Mouse (Mus musculus) adrenal gland, adult 2 months (tissue): ENCODE data around the gene Tent5b. TPM values are rescaled to one million over a fixed set of nuclear protein-coding genes. Genes with fewer than 3 reads are reported as not detected.
A peak's percentile ranks its signal among the peaks of the same experiment; 100 is the strongest.

Experiments
- DNase-seq: peaks from one replicate; pipeline ENCODE4 v3.0.0; 2021
- polyA plus RNA-seq: library from polyadenylated mRNA; depleted of rRNA; stranded (reverse); fragments of >200 nt; gene quantifications from 2 replicates; pipeline ENCODE4 v1.2.3, GENCODE M21; 2012
- total RNA-seq, 2 experiments: library from RNA; stranded (reverse); gene quantifications; 2 replicates each; pipeline ENCODE4 v1.2.3; 2021

Tent5b gene
- total and polyA plus RNA-seq, 3 experiments, result 1.7 to 14.7 (median 3.0) TPM

DNA sequence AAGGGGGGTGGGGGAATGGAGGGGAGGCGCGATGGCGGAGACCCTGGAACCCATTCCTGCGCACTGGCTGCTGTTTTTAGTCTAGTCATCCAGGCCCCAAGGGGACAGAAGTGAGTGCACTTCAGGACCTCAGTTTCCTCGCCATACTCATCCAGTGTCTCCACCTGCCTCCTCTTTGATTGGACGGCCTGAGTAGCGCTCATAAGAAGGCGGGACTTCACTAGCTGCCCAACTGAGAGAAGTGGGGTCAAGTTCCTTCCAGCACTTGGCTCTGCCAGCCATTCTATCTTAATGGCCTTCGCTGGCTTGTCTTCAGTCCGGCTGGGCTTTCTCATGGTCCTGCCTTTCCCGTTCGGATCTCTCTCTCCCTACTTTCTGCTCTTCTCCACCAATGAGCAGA is 10.8 kb upstream of the Tent5b start:
- peak; percentile 25 for DNase-seq

- DNase-seq, result no peak
Observed at GRCm38 (mm10) chr4:133471135-133471821, 8.7 kb upstream of the Tent5b start.

- DNase-seq, result no peak
Observed at GRCm38 (mm10) chr4:133473833-133474232, 6.1 kb upstream of the Tent5b start.

DNA sequence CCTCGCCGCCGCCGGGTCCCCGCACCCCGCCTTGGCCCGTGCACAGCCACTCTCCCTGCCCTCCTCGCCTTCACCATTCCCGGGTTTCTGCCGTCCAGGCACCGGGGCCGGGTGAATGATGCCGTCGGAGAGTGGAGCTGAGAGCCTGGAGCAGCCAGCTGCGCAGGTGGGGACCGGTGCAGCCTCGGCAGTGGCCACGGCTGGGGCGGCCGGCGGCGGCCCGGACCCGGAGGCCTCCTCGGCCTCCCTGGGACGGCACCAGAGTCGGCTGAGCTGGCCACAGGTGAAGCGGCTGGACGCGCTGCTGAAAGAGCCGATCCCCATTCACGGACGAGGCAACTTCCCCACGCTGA is 229 bp downstream of the Tent5b start:
- no peak for DNase-seq

- no peak for DNase-seq
Observed at GRCm38 (mm10) chr4:133480754-133481153, 822 bp downstream of the Tent5b start.

GRCm38 (mm10) chr4:133481488-133481887 is 1.6 kb downstream of the Tent5b start:
- DNase-seq, result peak; percentile 65

- peak; percentile 38 for DNase-seq
Observed at GRCm38 (mm10) chr4:133482479-133482878, 2.5 kb downstream of the Tent5b start.

GRCm38 (mm10) chr4:133484266-133485025 is 4.5 kb downstream of the Tent5b start:
- DNase-seq, result peak; percentile 34

DNA sequence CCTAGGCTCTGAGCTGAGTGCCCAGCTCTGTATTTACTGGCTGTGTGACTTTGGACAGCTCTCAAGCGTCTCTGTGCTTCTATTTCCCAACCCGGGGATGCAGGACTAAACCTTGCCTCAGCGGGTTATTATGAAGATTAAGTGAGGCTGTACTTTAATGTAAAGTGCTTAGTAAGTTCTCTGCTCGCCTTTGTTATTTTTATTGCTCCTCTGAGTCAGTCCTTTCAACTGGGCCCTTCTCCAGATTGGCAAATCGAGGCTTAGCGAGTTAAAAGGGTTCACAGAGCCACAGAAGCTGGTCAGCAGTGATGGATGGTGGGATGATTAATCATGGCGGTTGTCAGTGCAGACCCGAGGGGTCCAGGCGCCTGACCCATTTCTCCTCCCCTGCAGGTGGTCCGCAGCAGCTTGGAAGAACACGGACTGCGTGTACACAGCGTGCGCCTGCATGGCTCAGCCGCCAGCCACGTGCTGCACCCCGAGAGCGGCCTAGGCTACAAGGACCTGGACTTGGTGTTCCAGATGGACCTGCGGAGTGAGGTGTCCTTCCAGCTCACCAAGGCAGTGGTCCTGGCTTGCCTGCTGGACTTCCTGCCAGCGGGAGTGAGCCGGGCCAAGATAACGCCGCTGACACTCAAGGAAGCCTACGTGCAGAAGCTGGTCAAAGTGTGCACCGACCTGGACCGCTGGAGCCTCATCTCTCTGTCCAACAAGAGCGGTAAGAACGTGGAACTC is 5.9 kb downstream of the Tent5b start:
- DNase-seq, result no peak

DNA sequence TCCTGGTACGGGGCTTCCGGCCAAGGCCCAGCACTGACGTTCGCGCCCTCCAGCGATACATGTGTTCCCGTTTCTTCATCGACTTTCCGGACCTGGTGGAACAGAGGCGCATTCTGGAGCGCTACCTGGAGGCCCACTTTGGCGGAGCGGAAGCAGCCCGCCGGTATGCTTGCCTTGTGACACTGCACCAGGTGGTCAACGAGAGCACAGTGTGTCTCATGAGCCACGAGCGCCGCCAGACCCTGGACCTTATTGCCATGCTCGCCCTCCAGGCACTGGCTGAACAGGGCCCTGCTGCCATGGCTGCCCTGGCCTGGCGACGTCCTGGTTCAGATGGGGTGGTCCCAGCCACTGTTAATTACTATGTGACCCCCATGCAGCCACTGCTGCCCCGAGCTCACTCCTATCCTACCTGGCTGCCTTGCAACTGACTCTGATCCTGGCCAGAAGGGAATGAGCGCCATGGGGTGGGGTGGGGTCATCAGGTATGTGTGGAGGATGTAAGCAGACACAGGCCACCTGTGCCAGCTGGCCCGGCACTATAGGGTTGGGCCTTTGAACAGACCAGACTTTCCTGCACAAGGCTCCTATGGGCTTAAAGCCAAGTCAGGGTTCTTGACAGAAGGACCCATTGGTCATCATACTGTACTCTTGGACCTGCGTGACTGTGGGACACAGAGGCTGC is 6.9 kb downstream of the Tent5b start:
- DNase-seq, result no peak

GRCm38 (mm10) chr4:133488619-133489392 is 8.9 kb downstream of the Tent5b start:
- DNase-seq, result no peak

DNA sequence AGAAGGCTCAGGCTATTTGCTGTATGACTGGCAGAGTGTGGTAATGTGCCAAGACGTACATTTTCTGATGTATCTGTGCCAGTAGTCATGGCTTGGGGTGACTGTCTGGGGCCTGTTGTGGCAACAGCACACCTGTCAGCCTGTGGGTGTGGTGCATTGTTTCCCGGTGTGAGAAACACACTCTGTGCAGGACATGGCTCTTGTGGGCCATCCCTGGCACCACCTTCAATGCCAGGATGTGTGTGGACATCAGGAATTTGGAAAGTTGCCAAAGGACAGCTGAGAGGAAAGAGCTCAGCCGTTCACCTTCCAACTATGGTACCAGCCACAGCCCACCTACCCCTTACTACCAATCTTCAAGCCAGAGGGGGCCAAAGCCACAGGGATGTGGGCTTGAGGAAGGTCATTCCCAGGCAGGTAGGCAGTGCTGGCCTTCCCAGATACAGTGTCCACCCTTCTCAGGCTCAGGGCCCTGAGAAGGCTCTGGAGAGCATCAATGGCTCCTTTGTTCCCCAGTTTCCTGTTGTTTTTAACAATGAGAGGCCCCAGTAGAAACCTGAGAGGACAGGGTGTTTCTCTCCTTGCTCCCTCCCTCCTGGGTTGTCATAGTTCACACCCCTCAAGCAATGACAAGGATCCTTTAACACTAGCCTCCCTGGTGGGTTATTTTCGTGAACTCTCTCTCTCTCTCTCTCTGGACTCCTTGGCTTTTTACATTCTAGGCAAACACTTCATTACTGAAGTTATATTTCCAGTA is 9.7 kb downstream of the Tent5b start:
- no peak for DNase-seq

DNA sequence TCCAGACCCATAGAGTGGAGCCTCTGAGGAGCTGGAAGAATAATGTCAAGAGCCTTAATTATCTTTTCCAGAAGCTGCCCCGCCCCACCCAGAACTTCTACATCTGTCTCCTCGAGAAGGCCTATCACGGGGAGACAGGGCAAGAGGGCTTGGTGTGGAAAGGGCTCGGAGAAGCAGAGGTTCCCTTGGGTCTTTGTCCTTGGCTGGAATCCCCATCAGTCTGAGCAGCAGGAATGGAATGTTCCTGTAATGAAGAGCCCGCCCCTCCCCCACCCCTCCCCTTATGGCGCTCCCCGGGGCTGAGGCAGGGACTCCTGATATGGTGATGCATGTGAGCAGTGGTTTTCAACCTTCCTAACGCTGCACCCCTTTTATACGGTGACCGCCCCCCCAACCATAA is 11.9 kb downstream of the Tent5b start:
- DNase-seq, result peak; percentile 49

DNA sequence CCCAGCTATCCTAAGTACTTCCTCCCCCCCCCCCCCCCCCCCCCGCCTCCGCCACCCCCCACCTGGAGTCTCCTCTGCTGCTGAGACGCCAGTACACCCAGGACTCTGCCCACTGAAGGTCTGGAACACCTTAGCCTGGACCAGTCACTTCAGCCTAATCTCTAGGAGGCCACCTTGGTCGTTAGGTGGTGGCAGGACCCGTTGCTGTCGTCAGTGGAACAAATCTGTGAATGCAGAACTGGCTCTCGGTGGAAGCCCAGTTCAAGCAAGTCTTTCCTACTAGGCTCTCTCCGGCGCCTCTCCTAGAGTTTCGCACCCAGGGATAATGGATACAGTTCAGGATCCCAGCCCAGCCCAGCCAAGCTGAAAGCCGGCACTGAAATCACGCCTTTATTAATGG is 14.0 kb downstream of the Tent5b start:
- no peak for DNase-seq

- DNase-seq, result peak; percentile 92
Observed at GRCm38 (mm10) chr4:133494432-133494831, 14.5 kb downstream of the Tent5b start.

GRCm38 (mm10) chr4:133494867-133495266 is 14.9 kb downstream of the Tent5b start:
- no peak for DNase-seq

- DNase-seq, result peak; percentile 29
Observed at GRCm38 (mm10) chr4:133495711-133496110, 15.8 kb downstream of the Tent5b start.

- DNase-seq, result no peak
Observed at GRCm38 (mm10) chr4:133496738-133497445, 17.0 kb downstream of the Tent5b start.

DNA sequence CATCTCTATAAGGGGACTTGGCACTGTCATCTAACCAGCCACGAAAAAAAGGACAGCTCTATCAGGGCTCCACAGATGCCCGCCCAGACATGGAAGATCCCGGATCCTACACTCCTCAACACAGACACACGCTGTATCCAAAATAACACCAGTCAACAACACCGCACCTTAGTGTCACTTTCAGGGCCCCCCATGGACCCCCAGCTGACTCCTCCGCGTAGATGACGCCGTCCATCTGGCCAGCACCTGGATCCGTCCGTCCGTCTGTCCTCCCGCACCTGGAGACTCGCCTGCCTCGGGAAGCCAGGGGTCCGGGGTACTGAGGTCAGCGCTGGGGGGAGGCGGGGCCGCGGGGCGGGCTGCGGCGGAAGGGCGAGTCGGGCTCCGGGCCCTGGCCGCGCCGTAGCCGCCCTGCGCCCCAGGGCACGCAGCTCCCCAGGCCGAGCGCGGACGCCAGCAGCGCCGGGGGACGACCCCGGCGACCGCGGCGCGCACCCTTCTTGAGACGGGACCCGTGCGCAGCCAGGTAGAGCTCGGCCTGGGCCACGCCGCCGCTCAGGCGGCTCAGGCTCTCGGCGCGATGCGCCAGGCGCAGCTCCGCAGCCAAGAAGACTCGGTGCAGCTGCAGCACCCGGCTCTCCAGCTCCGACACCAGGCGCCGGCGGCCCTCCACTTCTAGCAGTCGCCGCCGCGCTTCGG is 17.7 kb downstream of the Tent5b start:
- DNase-seq, result peak; percentile 53
